Mouse (Mus musculus) heart, postnatal 0 days (tissue): Measurements from ENCODE around the gene Brms1l. TPM values are rescaled to one million over a fixed set of nuclear protein-coding genes. Genes with fewer than 3 reads are reported as not detected.
A peak's percentile ranks its signal among the peaks of the same experiment; 100 is the strongest.

Experiments used
- ATAC-seq: fragments of 200-750 bp; cut with Nextera tagmentation; 2 replicates; pipeline ENCODE4 v1.8.0; 2017; ENCODE audit warnings: low read depth, moderate number of reproducible peaks, moderate library complexity; ENCODE audit not compliant: insufficient read depth
- DNase-seq: peaks from one replicate; pipeline ENCODE4 v3.0.0-alpha.2; 2016; ENCODE audit warnings: low spot score
- H3K27ac ChIP-seq: fragments of 300-500 bp; sonication (generic); 2 replicates; pipeline ENCODE4 v1.5.1; 2014; ENCODE audit warnings: low read depth, mild to moderate bottlenecking
- H3K27me3 ChIP-seq: fragments of 300-500 bp; sonication (generic); 2 replicates; pipeline ENCODE4 v1.6.1; 2014; ENCODE audit warnings: low read length, mixed read lengths; ENCODE audit not compliant: control insufficient read depth, insufficient read depth
- H3K36me3 ChIP-seq: fragments of 300-500 bp; sonication (generic); replicated peaks from 2 replicates; pipeline ENCODE4 v1.6.1; 2014; ENCODE audit warnings: low read length, mixed read lengths; ENCODE audit not compliant: control insufficient read depth, insufficient read depth
- H3K4me1 ChIP-seq: fragments of 300-500 bp; sonication (generic); 2 replicates; pipeline ENCODE4 v1.6.1; 2014; ENCODE audit warnings: antibody characterized with exemption; ENCODE audit not compliant: control insufficient read depth, insufficient read depth
- H3K4me2 ChIP-seq: fragments of 300-500 bp; sonication (generic); 2 replicates; pipeline ENCODE4 v1.6.1; 2014; ENCODE audit warnings: low read depth, mild to moderate bottlenecking, low read length, moderate library complexity
- H3K4me3 ChIP-seq: fragments of 300-500 bp; sonication (generic); 2 replicates; pipeline ENCODE4 v1.5.1; 2014; ENCODE audit warnings: low read depth, low read length
- H3K9ac ChIP-seq: fragments of 300-500 bp; sonication (generic); replicated peaks from 2 replicates; pipeline ENCODE4 v1.6.1; 2014; ENCODE audit warnings: low read depth, low read length, mixed read lengths
- H3K9me3 ChIP-seq: fragments of 300-500 bp; sonication (generic); replicated peaks from 2 replicates; pipeline ENCODE4 v1.6.1; 2016; ENCODE audit warnings: low read length; ENCODE audit not compliant: control insufficient read depth
- CTCF ChIP-seq: IDR thresholded peaks from 2 replicates; pipeline ENCODE4 v1.5.1; 2016; ENCODE audit warnings: antibody characterized with exemption, control low read depth, low read depth
- EP300 ChIP-seq: IDR thresholded peaks from 2 replicates; pipeline ENCODE4 v1.6.1; 2016; ENCODE audit warnings: antibody characterized with exemption, low read depth
- WGBS: fragments of 180-500 bp; shearing (Covaris S2); extraction: QIAGEN DNeasy Blood & Tissue Kit; methylation state at CpG from one replicate; pipeline ENCODE4 v1.1.7; 2014; 5-methylcytosine and 5-hydroxymethylcytosine counted together
- polyA plus RNA-seq: library from polyadenylated mRNA; unstranded; fragments of >200 nt; fragmentation: Nextera tagmentation; extraction: Ambion mirVana; gene quantifications from 2 replicates; pipeline ENCODE4 v1.2.1, GENCODE M21; 2015
- total RNA-seq: library from RNA; depleted of rRNA; stranded (reverse); fragments of >200 nt; gene quantifications from 2 replicates; pipeline ENCODE4 v1.2.3, GENCODE M21; 2014; ENCODE audit warnings: low replicate concordance

The Brms1l gene
- total and polyA plus RNA-seq, 2 experiments from 2014 or later = 19.6 to 20.5 TPM

DNA sequence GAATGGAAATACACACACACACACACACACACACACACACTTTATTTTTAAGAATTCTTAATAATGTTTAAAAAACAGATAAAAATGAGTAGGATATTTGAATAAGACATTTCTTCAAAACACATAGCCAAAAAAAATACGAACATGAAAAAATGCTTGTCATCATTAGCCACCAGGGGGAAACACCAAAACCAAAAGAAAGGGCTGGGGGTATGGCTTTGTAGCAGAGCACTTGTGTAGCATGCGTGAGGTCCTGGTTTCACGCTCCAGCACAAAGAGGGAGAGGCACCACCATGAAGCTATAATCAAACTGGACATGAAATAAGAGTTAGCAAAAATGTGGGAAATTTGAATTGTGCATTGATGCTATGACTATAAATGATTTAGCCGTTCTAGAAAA is 35.0 kb upstream of the Brms1l start:
- Histone ChIP-seq H3K36me3 (0 out of 2 replicates have a peak, but pooled peaks cover 3% of the 10 kb centered on the region), H3K4me2 (no peak overlapping the region), H3K9me3 (no peaks in the 10 kb centered on the region), H3K9ac (no peak overlapping the region), H3K4me3 (no peak overlapping the region), H3K27ac (no peak overlapping the region), H3K4me1 (no peaks in the 10 kb centered on the region), H3K27me3 (no peaks in the 10 kb centered on the region)
- no peak for DNase-seq
- 87% methylated on average over 4 of the region's 4 CpGs for WGBS
- TF ChIP-seq CTCF = 0 out of 2 replicates have a peak, but pooled peaks have one; percentile 13
- TF ChIP-seq EP300 = no peak
- ATAC-seq = no peak

DNA sequence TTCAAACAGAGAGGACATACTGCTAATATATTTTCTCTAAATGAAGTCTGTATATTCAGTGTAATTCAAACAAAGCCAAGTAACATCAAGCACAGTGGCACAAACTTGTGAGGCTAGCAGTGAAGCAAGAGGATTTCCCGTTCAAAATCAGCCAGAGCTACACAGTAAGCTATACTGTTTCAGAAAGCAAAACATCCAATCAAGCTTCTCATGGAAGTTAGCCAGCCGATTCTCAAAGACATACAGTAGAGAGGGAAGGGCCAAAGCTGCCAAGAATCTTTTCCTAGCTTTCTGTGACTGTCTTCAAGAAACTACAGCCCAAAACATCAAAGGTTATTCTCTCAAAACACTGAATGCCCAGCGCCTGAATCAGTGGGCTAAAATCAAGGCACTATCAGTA is 31.1 kb upstream of the Brms1l start:
- no peak overlapping the region for H3K4me3 ChIP-seq
- TF ChIP-seq CTCF (no peak), EP300 (no peak)
- no peaks in the 10 kb centered on the region for H3K36me3 ChIP-seq
- no peak overlapping the region for H3K9ac ChIP-seq
- 0 out of 2 replicates have a peak overlapping the region, but pooled peaks have one; percentile 19 for H3K27ac ChIP-seq
- DNase-seq (peak; percentile 10), ATAC-seq (no peak)
- no peak overlapping the region for H3K4me2 ChIP-seq
- WGBS = 37% methylated on average over 3 of the region's 3 CpGs
- H3K9me3 ChIP-seq = no peaks in the 10 kb centered on the region
- H3K4me1 ChIP-seq = no peaks in the 10 kb centered on the region
- no peaks in the 10 kb centered on the region for H3K27me3 ChIP-seq

DNA sequence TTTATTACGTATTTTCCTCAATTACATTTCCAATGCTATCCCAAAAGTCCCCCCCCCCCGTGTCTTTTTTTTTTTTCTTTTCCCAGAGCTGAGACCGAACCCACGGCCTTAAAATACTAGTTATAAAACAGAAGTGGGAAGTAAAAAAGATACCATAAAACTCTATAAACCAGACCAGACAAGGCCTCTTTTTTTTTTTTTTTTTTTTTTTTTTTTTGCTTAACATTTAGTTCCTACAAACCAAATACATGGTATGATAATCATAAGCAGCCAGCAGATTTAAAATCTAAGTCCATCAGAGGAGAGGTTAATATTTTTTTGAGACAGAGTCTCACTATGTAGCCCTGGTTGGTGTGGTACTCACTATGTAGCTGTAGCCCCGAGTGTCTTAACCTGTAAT is 19.6 kb upstream of the Brms1l start:
- H3K4me3 ChIP-seq = no peak overlapping the region
- H3K9ac ChIP-seq = no peak overlapping the region
- H3K27ac ChIP-seq = no peak overlapping the region
- H3K4me2 ChIP-seq = no peak overlapping the region
- no peak for TF ChIP-seq CTCF
- TF ChIP-seq EP300 = no peak
- ATAC-seq (no peak), DNase-seq (no peak)
- no peaks in the 10 kb centered on the region for H3K36me3 ChIP-seq
- 92% methylated on average over 5 of the region's 5 CpGs for WGBS
- no peaks in the 10 kb centered on the region for H3K27me3 ChIP-seq
- H3K9me3 ChIP-seq = no peaks in the 10 kb centered on the region
- H3K4me1 ChIP-seq = peaks cover 5% of the 10 kb centered on the region; the same call in 1 of the 2 replicates

DNA sequence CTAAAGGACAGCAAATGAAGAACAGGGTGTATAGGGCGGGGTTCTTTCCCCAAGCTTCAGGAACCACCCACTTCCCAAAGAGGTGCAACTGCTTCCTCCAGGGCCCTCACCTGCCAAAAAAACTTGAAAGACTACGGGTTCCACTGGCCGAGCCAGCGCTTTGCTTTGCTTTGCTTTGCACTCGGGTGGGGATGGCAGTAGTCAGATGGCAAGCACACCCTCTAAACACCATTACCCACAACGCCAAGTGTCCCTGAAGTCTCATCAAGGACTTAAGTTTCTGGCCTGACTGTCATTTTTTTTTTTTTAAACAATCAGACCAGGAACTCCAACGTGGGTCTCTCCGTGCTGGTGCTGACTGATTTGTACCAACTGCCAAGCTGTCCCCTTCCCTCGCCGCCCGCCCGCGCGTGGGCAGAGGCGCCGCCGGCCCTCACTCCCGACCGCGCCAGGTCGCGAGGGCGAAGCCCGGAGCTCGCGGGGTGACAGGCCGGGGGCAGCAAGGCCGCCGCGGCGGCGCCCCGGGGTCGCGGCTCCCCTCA is 15.9 kb upstream of the Brms1l start:
- DNase-seq = peak; percentile 24
- WGBS = 2% methylated on average over 29 of the region's 35 CpGs
- Histone ChIP-seq H3K9me3 (no peaks in the 10 kb centered on the region), H3K27ac (peak overlapping the region; percentile 98), H3K4me2 (peak overlapping the region; percentile 68), H3K36me3 (no peaks in the 10 kb centered on the region), H3K27me3 (no peaks in the 10 kb centered on the region), H3K9ac (peak overlapping the region; percentile 95), H3K4me1 (peaks cover 5% of the 10 kb centered on the region; the same call in 1 of the 2 replicates), H3K4me3 (peak overlapping the region; percentile 94)
- TF ChIP-seq EP300 = no peak
- no peak for TF ChIP-seq CTCF
- ATAC-seq = peak; percentile 49

DNA sequence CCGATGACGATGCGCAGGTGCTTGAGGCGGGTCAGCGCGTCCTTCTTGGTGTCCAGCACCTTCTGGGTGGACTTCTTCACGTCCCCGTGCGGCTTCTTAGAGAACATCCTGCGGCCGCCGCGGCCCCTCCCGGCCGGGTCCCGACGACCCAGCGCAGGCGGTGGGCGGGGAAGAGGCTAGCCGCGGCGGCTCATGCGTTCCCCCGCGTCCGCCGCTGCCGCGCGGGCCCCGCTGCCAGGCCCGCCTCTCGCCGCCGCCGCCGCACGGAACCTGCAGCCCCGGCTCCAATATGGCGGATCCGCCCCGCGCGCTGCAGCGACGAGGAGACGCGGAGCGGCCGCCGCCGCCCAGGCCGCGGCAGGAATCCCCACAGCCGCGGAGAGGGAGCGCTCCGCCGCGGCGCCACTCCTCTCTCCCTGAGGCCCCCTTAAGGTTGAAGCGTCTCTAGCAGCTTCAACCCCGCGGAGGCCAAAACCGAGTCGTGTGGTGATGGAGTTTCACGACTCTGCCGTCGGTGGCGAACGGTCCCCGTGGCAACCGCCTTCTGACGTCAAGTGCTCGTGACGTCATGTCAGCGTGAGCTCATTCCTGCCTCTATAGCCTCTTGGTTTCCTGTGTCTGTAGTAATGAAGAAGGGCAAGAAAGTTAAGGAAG is 15.3 kb upstream of the Brms1l start, which contains the start of gene Ralgapa1:
Gene Ralgapa1 (minus strand): TSS at position 507 of the 654 bp plus-strand sequence.
- H3K4me2 ChIP-seq = peak within 1 kb of the TSS; percentile 68
- ATAC-seq = peak; percentile 95
- under 1% methylated on average over 71 of the region's 78 CpGs for WGBS

More for the DNA sequence above, 15.3 kb upstream of the Brms1l start, which contains the start of gene Ralgapa1:
- H3K27me3 ChIP-seq = no peaks in the 10 kb centered on the region
- peaks cover 5% of the 10 kb centered on the region; the same call in 1 of the 2 replicates for H3K4me1 ChIP-seq
- TF ChIP-seq EP300 (no peak), CTCF (peak; percentile 44)
- peak within 1 kb of the TSS; percentile 94 for H3K4me3 ChIP-seq
- peak within 1 kb of the TSS; percentile 98 for H3K27ac ChIP-seq
- H3K36me3 ChIP-seq = no peaks in the 10 kb centered on the region
- peak; percentile 94 for DNase-seq
- no peaks in the 10 kb centered on the region for H3K9me3 ChIP-seq
- H3K9ac ChIP-seq = peak within 1 kb of the TSS; percentile 95
